Mouse (Mus musculus) forebrain, embryonic 16.5 days (tissue): ENCODE results near the gene Mcm6. TPM values are rescaled to one million over a fixed set of nuclear protein-coding genes. Genes with fewer than 3 reads are reported as not detected.

Experiments
- ATAC-seq: fragments of 200-750 bp; cut with Nextera tagmentation; 2 replicates; pipeline ENCODE4 v1.8.0; 2017; ENCODE audit warnings: mild to moderate bottlenecking, moderate library complexity
- H3K27ac ChIP-seq: fragments of 300-500 bp; sonication (generic); 2 replicates; pipeline ENCODE4 v1.5.1; 2014; ENCODE audit warnings: low read length, control low read depth
- H3K27me3 ChIP-seq: fragments of 300-500 bp; sonication (generic); replicated peaks from 2 replicates; pipeline ENCODE4 v1.6.1; 2014; ENCODE audit warnings: low read length; ENCODE audit not compliant: control insufficient read depth, insufficient read depth
- H3K36me3 ChIP-seq: fragments of 300-500 bp; sonication (generic); 2 replicates; pipeline ENCODE4 v1.6.1; 2014; ENCODE audit not compliant: control insufficient read depth, insufficient read depth
- H3K4me1 ChIP-seq: fragments of 300-500 bp; sonication (generic); replicated peaks from 2 replicates; pipeline ENCODE4 v1.6.1; 2014; ENCODE audit warnings: low read length; ENCODE audit not compliant: control insufficient read depth, insufficient read depth
- H3K4me2 ChIP-seq: fragments of 300-500 bp; sonication (generic); 2 replicates; pipeline ENCODE4 v1.6.1; 2014; ENCODE audit warnings: mild to moderate bottlenecking, low read length, control low read depth
- H3K4me3 ChIP-seq: fragments of 300-500 bp; sonication (generic); replicated peaks from 2 replicates; pipeline ENCODE4 v1.5.1; 2014; ENCODE audit warnings: mild to moderate bottlenecking, low read length, control low read depth
- H3K9ac ChIP-seq: fragments of 300-500 bp; sonication (generic); replicated peaks from 2 replicates; pipeline ENCODE4 v1.6.1; 2014; ENCODE audit warnings: low read depth, low read length, control low read depth
- H3K9me3 ChIP-seq: fragments of 300-500 bp; sonication (generic); 2 replicates; pipeline ENCODE4 v1.6.1; 2016; ENCODE audit warnings: low read length; ENCODE audit not compliant: control insufficient read depth
- WGBS: fragments of 180-500 bp; shearing (Covaris S2); extraction: QIAGEN DNeasy Blood & Tissue Kit; methylation state at CpG from one replicate; pipeline ENCODE4 v1.1.7; 2014; 5-methylcytosine and 5-hydroxymethylcytosine counted together
- polyA plus RNA-seq: library from polyadenylated mRNA; unstranded; fragments of >200 nt; fragmentation: Nextera tagmentation; extraction: Ambion mirVana; gene quantifications from 2 replicates; pipeline ENCODE4 v1.2.1, GENCODE M21; 2015

Mcm6 gene
- 95.3 and 113 TPM in 2 replicates for polyA plus RNA-seq

DNA sequence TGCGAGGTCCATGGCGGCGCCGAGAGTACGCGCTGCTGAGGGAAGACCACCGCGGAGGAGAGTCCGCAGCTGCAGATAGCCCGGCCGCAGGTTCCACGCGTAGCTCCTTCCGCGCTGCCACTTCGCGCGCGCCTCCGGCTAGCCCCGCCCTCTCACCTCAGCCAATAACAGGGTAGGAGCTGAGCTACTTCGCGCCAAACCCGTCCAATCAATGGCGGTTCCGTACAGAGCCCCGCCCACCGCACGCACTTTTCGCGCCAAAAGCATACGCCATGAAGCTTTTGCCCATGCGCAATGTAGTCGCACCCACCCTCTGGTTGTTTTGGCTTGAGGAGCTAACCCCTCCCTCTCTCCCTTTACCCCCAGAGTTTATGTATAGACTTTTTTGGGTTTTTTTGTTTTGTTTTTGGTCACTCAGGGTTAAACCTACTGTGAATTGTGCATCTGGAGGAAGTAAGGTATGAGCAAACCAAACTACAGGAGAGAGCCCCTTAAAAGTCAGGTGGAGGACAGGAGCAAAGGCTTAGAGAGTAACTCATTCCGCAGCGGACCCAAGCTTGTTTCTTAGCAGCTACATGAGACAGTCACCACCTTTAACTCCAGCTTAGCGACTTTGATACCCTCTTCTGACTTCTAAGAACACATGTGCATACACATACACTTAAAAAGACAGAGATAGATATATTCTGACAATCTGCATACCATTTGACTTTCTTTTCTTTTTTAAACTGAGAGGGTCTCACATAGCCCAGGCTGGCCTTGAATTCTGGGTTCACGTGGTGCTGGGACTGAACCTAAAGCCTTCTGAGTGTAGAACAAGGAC, at the start of gene Mcm6:
TSS of gene Mcm6 (minus strand) at position 111 of the 823 bp plus-strand sequence.
- peak within 1 kb of the TSS; percentile 73 for H3K9ac ChIP-seq
- peaks cover 8% of the 10 kb centered on the region for H3K36me3 ChIP-seq
- H3K27ac ChIP-seq = peak within 1 kb of the TSS; percentile 75
- ATAC-seq = peak; percentile 99
- peak within 1 kb of the TSS; percentile 84 for H3K4me3 ChIP-seq
- peak within 1 kb of the TSS; percentile 79 for H3K4me2 ChIP-seq
- WGBS = 3% methylated on average over 37 of the region's 38 CpGs
- no peaks in the 10 kb centered on the region for H3K9me3 ChIP-seq
- H3K27me3 ChIP-seq = no peaks in the 10 kb centered on the region
- H3K4me1 ChIP-seq = peaks cover 17% of the 10 kb centered on the region

DNA sequence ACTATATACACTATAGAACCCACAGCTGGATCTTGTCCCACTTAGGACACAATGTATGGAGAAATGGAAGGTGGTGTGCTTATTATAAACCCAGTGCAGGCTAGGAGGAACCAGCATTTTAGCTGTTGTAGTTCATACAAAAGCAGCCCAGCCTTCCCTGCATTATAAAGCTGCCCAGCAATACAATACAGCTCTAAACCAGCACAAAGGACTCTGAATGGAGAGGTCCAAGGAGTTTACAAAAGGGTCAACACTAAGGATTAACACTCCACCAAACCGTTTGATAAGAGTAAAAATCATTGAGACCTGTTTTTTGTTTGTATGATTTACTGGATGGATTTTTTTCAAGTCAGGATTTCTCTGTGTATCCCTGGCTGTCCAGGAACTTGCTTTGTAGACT, 47.4 kb upstream of the Mcm6 start:
- 2% methylated on average over 1 of the region's 1 CpGs for WGBS
- H3K27ac ChIP-seq = no peak overlapping the region
- no peak for ATAC-seq

GRCm38 (mm10) chr1:128405675-128406074, 46.2 kb upstream of the Mcm6 start:
- H3K27me3 ChIP-seq = no peaks in the 10 kb centered on the region
- peaks cover 11% of the 10 kb centered on the region for H3K4me1 ChIP-seq
- no peak overlapping the region for H3K9ac ChIP-seq
- H3K4me2 ChIP-seq = no peak overlapping the region
- ATAC-seq = peak; percentile 58
- no peak overlapping the region for H3K4me3 ChIP-seq
- peak overlapping the region; percentile 24; the same call in 1 of the 2 replicates for H3K27ac ChIP-seq
- peaks cover 2% of the 10 kb centered on the region; the same call in 1 of the 2 replicates for H3K36me3 ChIP-seq
- WGBS = 7% methylated on average over 1 of the region's 1 CpGs
- no peaks in the 10 kb centered on the region for H3K9me3 ChIP-seq

More for the DNA sequence above, 47.4 kb upstream of the Mcm6 start:
- Histone ChIP-seq H3K9ac (no peak overlapping the region), H3K4me1 (peaks cover 7% of the 10 kb centered on the region), H3K9me3 (no peaks in the 10 kb centered on the region), H3K4me3 (no peak overlapping the region), H3K4me2 (no peak overlapping the region), H3K36me3 (peaks cover 2% of the 10 kb centered on the region; the same call in 1 of the 2 replicates), H3K27me3 (no peaks in the 10 kb centered on the region)

DNA sequence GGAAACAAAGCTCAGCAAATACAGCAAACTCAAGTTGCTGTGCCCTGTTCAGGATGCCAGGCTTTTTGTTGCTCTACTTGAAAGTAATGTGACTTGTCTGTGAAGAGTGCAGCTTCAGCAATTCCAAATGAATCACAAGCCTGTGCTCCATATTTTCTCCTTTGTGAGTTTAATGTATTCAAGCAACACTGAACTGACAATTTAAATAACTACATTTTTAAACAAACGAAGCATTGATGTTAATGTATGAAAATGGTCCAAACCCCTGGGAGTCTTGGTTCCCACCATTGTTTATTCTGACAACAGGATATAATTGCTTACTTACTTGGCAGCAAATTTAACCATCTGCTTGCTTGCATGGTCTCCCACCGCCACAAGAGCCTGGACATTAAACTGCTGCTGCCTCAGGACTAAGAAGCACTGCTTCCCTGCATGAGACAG, 45.6 kb upstream of the Mcm6 start:
- H3K4me1 ChIP-seq = peaks cover 15% of the 10 kb centered on the region
- 2% methylated on average over 2 of the region's 2 CpGs for WGBS
- H3K4me2 ChIP-seq = no peak overlapping the region
- H3K36me3 ChIP-seq = peaks cover 1% of the 10 kb centered on the region; the same call in 1 of the 2 replicates
- no peaks in the 10 kb centered on the region for H3K27me3 ChIP-seq
- no peaks in the 10 kb centered on the region for H3K9me3 ChIP-seq
- H3K9ac ChIP-seq = no peak overlapping the region
- no peak overlapping the region for H3K4me3 ChIP-seq
- peak overlapping the region; percentile 67 for H3K27ac ChIP-seq
- ATAC-seq = peak; percentile 94

DNA sequence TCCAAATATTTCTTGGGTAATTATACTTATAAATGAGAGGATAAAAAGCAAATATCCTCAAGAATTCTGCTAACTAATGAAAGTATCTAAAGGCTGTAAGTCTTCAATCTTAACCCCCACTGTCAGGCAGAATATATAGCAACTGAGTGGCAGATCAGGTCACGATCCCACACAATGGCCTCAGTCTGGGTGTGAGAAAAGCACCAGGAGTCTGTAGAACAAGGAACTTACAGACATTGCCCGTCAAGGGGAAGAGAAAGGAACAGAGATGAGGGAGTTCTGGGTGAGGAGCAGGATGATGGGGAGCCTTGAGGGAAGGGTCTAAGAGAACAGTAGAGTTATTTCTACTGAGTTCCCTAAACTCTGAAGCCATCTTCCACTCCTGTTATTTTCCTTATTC, 41.5 kb upstream of the Mcm6 start:
- H3K4me3 ChIP-seq = no peak overlapping the region
- WGBS = 11% methylated on average over 2 of the region's 2 CpGs
- peak overlapping the region; percentile 49 for H3K27ac ChIP-seq

DNA sequence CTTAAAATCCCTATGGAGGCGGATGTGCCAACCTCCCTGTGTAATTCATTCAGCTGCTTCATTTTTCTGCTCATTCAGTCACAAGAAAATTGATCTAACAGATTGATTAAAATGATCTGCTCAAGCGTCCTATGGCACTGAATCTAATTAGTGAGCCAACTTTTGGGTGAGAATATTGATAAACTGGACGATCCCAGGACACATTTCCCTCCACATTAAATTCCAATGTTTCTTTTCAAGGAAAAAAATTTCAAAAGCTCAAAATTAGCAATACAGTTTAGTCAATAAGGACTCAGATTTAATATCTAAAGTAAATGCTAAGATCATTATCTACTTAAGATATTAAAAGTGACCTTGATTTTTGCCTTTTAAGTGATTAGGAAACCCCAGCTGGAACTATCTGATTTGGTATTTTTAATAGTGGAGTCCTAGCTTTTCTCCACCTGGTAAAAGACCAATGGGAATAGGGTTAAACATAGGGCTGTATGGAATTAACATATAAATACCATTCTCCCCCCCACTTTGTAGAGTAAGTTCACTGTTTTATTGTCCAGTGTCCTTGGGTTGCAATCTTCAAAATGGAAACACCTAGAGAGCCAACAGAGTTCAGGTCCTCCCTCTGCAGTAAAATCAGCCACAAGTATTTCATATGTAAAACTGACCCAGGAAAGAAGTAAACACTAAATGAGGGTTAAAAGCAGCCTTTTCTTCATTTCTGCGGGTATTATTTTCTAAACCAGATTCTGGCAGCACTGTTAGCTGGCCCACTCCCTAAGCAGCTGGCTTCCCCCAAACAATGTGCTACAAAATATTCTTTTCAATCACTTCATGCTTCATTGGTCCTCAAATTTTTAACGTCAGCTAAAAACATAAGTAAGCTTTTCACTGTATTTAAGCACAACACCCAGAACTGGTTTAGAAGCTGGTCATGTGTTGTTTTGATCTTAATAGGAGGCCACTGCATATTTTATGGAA, 40.8 kb upstream of the Mcm6 start:
- Histone ChIP-seq H3K4me3 (no peak overlapping the region), H3K9ac (no peak overlapping the region), H3K4me1 (peaks cover 14% of the 10 kb centered on the region), H3K27ac (peak overlapping the region; percentile 58), H3K4me2 (no peak overlapping the region), H3K9me3 (no peaks in the 10 kb centered on the region), H3K36me3 (no peaks in the 10 kb centered on the region; the same call in 1 of the 2 replicates), H3K27me3 (no peaks in the 10 kb centered on the region)
- peak; percentile 62 for ATAC-seq
- WGBS = 13% methylated on average over 5 of the region's 5 CpGs

More for the DNA sequence above, 41.5 kb upstream of the Mcm6 start:
- Histone ChIP-seq H3K27me3 (no peaks in the 10 kb centered on the region), H3K36me3 (no peaks in the 10 kb centered on the region; the same call in 1 of the 2 replicates), H3K9ac (no peak overlapping the region), H3K4me1 (peaks cover 19% of the 10 kb centered on the region), H3K9me3 (no peaks in the 10 kb centered on the region), H3K4me2 (no peak overlapping the region)
- no peak for ATAC-seq

- Histone ChIP-seq H3K36me3 (no peaks in the 10 kb centered on the region; the same call in 1 of the 2 replicates), H3K27me3 (no peaks in the 10 kb centered on the region), H3K4me2 (no peak overlapping the region), H3K4me3 (no peak overlapping the region), H3K4me1 (peaks cover 13% of the 10 kb centered on the region), H3K9ac (no peak overlapping the region), H3K27ac (no peak overlapping the region), H3K9me3 (no peaks in the 10 kb centered on the region)
- ATAC-seq = no peak
- 84% methylated on average over 5 of the region's 5 CpGs for WGBS
Observed at GRCm38 (mm10) chr1:128398738-128399445, 39.4 kb upstream of the Mcm6 start.

DNA sequence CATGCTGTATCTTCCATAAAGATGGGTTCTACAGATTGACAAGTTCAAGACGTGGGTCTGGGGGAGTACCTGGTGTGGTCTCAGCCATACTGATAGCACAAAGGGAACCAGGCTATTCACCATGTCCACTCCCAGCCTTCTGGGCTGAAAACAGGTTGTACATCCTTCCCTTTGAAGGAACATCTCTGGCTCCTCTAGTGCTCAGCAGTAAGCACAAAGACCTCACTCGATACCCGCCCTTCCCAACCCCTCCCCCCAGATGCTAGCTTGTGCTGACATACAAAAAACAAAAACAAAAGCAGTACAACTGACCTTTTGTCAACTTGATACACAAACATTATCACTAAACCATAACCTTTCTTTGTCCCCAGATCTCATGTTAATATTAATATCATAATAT, 35.2 kb upstream of the Mcm6 start:
- no peaks in the 10 kb centered on the region for H3K9me3 ChIP-seq
- H3K9ac ChIP-seq = no peak overlapping the region
- H3K4me3 ChIP-seq = no peak overlapping the region
- no peak for ATAC-seq
- H3K4me2 ChIP-seq = no peak overlapping the region
- no peak overlapping the region for H3K27ac ChIP-seq
- WGBS = 87% methylated on average over 3 of the region's 3 CpGs
- no peaks in the 10 kb centered on the region; the same call in 1 of the 2 replicates for H3K36me3 ChIP-seq
- H3K27me3 ChIP-seq = no peaks in the 10 kb centered on the region
- peaks cover under 1% of the 10 kb centered on the region; the same call in 1 of the 2 replicates for H3K4me1 ChIP-seq
